Mouse (Mus musculus): ENCODE results near the gene Fth1. TPM values are rescaled to one million over a fixed set of nuclear protein-coding genes. Genes with fewer than 3 reads are reported as not detected.

Gene Fth1
- polyA plus RNA-seq, 1 experiment from 2014 or later: 1,338 TPM

- WGBS: 79% methylated on average over 7 of the region's 7 CpGs
- Histone ChIP-seq H3K36me3 (replicated peaks) (no peaks in the 10 kb centered on the region), H3K4me3 (no peak within 1 kb of the TSS)
These were observed 21.0 kb downstream of the Fth1 start, which contains the start of the genes Best1 and Rab3il1 for GRCm38 (mm10) chr19:10001206-10001969. TSS of gene Best1 (minus strand) at chr19:10001633. TSS of gene Rab3il1 (plus strand) at chr19:10001669.

GRCm38 (mm10) chr19:10003696-10004095 lies 23.3 kb downstream of the Fth1 start:
- no peaks in the 10 kb centered on the region for H3K27me3 ChIP-seq (replicated peaks; ENCODE audit: low read depth, poor library complexity, severe bottlenecking)
- 0 out of 2 replicates have a peak, but pooled peaks cover 4% of the 10 kb centered on the region for H3K9me3 ChIP-seq
- 93% methylated on average over 1 of the region's 1 CpGs for WGBS
- no peaks in the 10 kb centered on the region for H3K4me1 ChIP-seq
- no peak overlapping the region for H3K4me3 ChIP-seq
- H3K36me3 ChIP-seq (replicated peaks): no peaks in the 10 kb centered on the region
- DNase-seq (ENCODE audit: low spot score): no peak
- H3K27ac ChIP-seq (replicated peaks): no peak overlapping the region

More at GRCm38 (mm10) chr19:10001206-10001969, 21.0 kb downstream of the Fth1 start, which contains the start of the genes Best1 and Rab3il1:
- H3K27me3 ChIP-seq (replicated peaks; ENCODE audit: low read depth, poor library complexity, severe bottlenecking): no peaks in the 10 kb centered on the region
- 0 out of 2 replicates have a peak, but pooled peaks cover 4% of the 10 kb centered on the region for H3K9me3 ChIP-seq
- DNase-seq (ENCODE audit: low spot score): no peak
- peak within 1 kb of the TSS; percentile 19; the same call in 1 of the 2 replicates for H3K27ac ChIP-seq (replicated peaks)
- H3K4me1 ChIP-seq: no peaks in the 10 kb centered on the region

GRCm38 (mm10) chr19:10011408-10011807 lies 31.0 kb downstream of the Fth1 start:
- H3K4me1 ChIP-seq: peaks cover 54% of the 10 kb centered on the region

GRCm38 (mm10) chr19:10012827-10013278 lies 32.5 kb downstream of the Fth1 start:
- Histone ChIP-seq H3K4me1 (peaks cover 64% of the 10 kb centered on the region), H3K4me3 (peak overlapping the region; percentile 36), H3K36me3 (replicated peaks) (no peaks in the 10 kb centered on the region), H3K27ac (replicated peaks) (peak overlapping the region; percentile 91), H3K9me3 (no peaks in the 10 kb centered on the region), H3K27me3 (replicated peaks; ENCODE audit: low read depth, poor library complexity, severe bottlenecking) (no peaks in the 10 kb centered on the region)
- peak; percentile 89 for DNase-seq (ENCODE audit: low spot score)
- 19% methylated on average over 6 of the region's 6 CpGs for WGBS

More at GRCm38 (mm10) chr19:10011408-10011807, 31.0 kb downstream of the Fth1 start:
- Histone ChIP-seq H3K27ac (replicated peaks) (0 out of 2 replicates have a peak overlapping the region, but pooled peaks have one; percentile 16), H3K27me3 (replicated peaks; ENCODE audit: low read depth, poor library complexity, severe bottlenecking) (no peaks in the 10 kb centered on the region), H3K4me3 (no peak overlapping the region), H3K9me3 (no peaks in the 10 kb centered on the region), H3K36me3 (replicated peaks) (no peaks in the 10 kb centered on the region)
- no peak for DNase-seq (ENCODE audit: low spot score)
- WGBS: 69% methylated on average over 1 of the region's 1 CpGs

GRCm38 (mm10) chr19:10013348-10013747 lies 33.0 kb downstream of the Fth1 start:
- Histone ChIP-seq H3K27me3 (replicated peaks; ENCODE audit: low read depth, poor library complexity, severe bottlenecking) (no peaks in the 10 kb centered on the region), H3K27ac (replicated peaks) (peak overlapping the region; percentile 91), H3K36me3 (replicated peaks) (no peaks in the 10 kb centered on the region), H3K9me3 (no peaks in the 10 kb centered on the region), H3K4me1 (peaks cover 69% of the 10 kb centered on the region), H3K4me3 (peak overlapping the region; percentile 36)
- no peak for DNase-seq (ENCODE audit: low spot score)
- WGBS: 27% methylated on average over 3 of the region's 3 CpGs

- WGBS: 26% methylated on average over 5 of the region's 5 CpGs
- peak; percentile 90 for DNase-seq (ENCODE audit: low spot score)
- Histone ChIP-seq H3K27me3 (replicated peaks; ENCODE audit: low read depth, poor library complexity, severe bottlenecking) (no peaks in the 10 kb centered on the region), H3K4me3 (peak overlapping the region; percentile 36), H3K4me1 (peaks cover 74% of the 10 kb centered on the region), H3K27ac (replicated peaks) (peak overlapping the region; percentile 91), H3K36me3 (replicated peaks) (no peaks in the 10 kb centered on the region), H3K9me3 (no peaks in the 10 kb centered on the region)
These were observed 33.5 kb downstream of the Fth1 start for GRCm38 (mm10) chr19:10013913-10014312.

- Histone ChIP-seq H3K9me3 (no peaks in the 10 kb centered on the region), H3K27me3 (replicated peaks; ENCODE audit: low read depth, poor library complexity, severe bottlenecking) (peaks cover 6% of the 10 kb centered on the region; the same call in 1 of the 2 replicates), H3K27ac (replicated peaks) (peak overlapping the region; percentile 91), H3K4me1 (peaks cover 83% of the 10 kb centered on the region), H3K36me3 (replicated peaks) (no peaks in the 10 kb centered on the region), H3K4me3 (peak overlapping the region; percentile 36; the same call in 1 of the 2 replicates)
- WGBS: 70% methylated on average over 13 of the region's 13 CpGs
- peak; percentile 37 for DNase-seq (ENCODE audit: low spot score)
These were observed 34.4 kb downstream of the Fth1 start for GRCm38 (mm10) chr19:10014824-10015223.

GRCm38 (mm10) chr19:10015442-10015841 lies 35.0 kb downstream of the Fth1 start:
- peak overlapping the region; percentile 91 for H3K27ac ChIP-seq (replicated peaks)
- 75% methylated on average over 4 of the region's 4 CpGs for WGBS

GRCm38 (mm10) chr19:10016151-10016550 lies 35.8 kb downstream of the Fth1 start:
- peak overlapping the region; percentile 16; the same call in 1 of the 2 replicates for H3K4me3 ChIP-seq
- WGBS: 89% methylated on average over 4 of the region's 4 CpGs
- H3K4me1 ChIP-seq: peaks cover 84% of the 10 kb centered on the region
- H3K27ac ChIP-seq (replicated peaks): peak overlapping the region; percentile 91
- H3K9me3 ChIP-seq: no peaks in the 10 kb centered on the region
- DNase-seq (ENCODE audit: low spot score): no peak
- peaks cover 6% of the 10 kb centered on the region; the same call in 1 of the 2 replicates for H3K27me3 ChIP-seq (replicated peaks; ENCODE audit: low read depth, poor library complexity, severe bottlenecking)
- H3K36me3 ChIP-seq (replicated peaks): no peaks in the 10 kb centered on the region

More at GRCm38 (mm10) chr19:10015442-10015841, 35.0 kb downstream of the Fth1 start:
- peak overlapping the region; percentile 36; the same call in 1 of the 2 replicates for H3K4me3 ChIP-seq
- peaks cover 83% of the 10 kb centered on the region for H3K4me1 ChIP-seq
- peaks cover 6% of the 10 kb centered on the region; the same call in 1 of the 2 replicates for H3K27me3 ChIP-seq (replicated peaks; ENCODE audit: low read depth, poor library complexity, severe bottlenecking)
- no peak for DNase-seq (ENCODE audit: low spot score)
- H3K9me3 ChIP-seq: no peaks in the 10 kb centered on the region
- no peaks in the 10 kb centered on the region for H3K36me3 ChIP-seq (replicated peaks)

- H3K36me3 ChIP-seq (replicated peaks): no peaks in the 10 kb centered on the region
- H3K4me1 ChIP-seq: peaks cover 90% of the 10 kb centered on the region
- peak overlapping the region; percentile 77 for H3K4me3 ChIP-seq
- WGBS: 4% methylated on average over 44 of the region's 44 CpGs
- no peaks in the 10 kb centered on the region for H3K9me3 ChIP-seq
- peaks cover 6% of the 10 kb centered on the region; the same call in 1 of the 2 replicates for H3K27me3 ChIP-seq (replicated peaks; ENCODE audit: low read depth, poor library complexity, severe bottlenecking)
- peak; percentile 95 for DNase-seq (ENCODE audit: low spot score)
- H3K27ac ChIP-seq (replicated peaks): peak overlapping the region; percentile 91
These were observed 37.5 kb downstream of the Fth1 start for GRCm38 (mm10) chr19:10017637-10018526.

GRCm38 (mm10) chr19:10018527-10018818 lies 38.1 kb downstream of the Fth1 start:
- Histone ChIP-seq H3K27me3 (replicated peaks; ENCODE audit: low read depth, poor library complexity, severe bottlenecking) (peaks cover 6% of the 10 kb centered on the region; the same call in 1 of the 2 replicates), H3K36me3 (replicated peaks) (no peaks in the 10 kb centered on the region), H3K9me3 (no peaks in the 10 kb centered on the region), H3K4me3 (peak overlapping the region; percentile 77), H3K4me1 (peaks cover 90% of the 10 kb centered on the region), H3K27ac (replicated peaks) (peak overlapping the region; percentile 91)
- under 1% methylated on average over 3 of the region's 3 CpGs for WGBS
- DNase-seq (ENCODE audit: low spot score): no peak

GRCm38 (mm10) chr19:10019214-10019760 lies 38.9 kb downstream of the Fth1 start:
- Histone ChIP-seq H3K4me3 (peak overlapping the region; percentile 77), H3K27me3 (replicated peaks; ENCODE audit: low read depth, poor library complexity, severe bottlenecking) (peaks cover 6% of the 10 kb centered on the region; the same call in 1 of the 2 replicates), H3K36me3 (replicated peaks) (no peaks in the 10 kb centered on the region), H3K4me1 (peaks cover 89% of the 10 kb centered on the region), H3K27ac (replicated peaks) (peak overlapping the region; percentile 91), H3K9me3 (no peaks in the 10 kb centered on the region)
- DNase-seq (ENCODE audit: low spot score): no peak
- 62% methylated on average over 4 of the region's 4 CpGs for WGBS

Measured in embryonic facial prominence, embryonic 10.5 days (tissue).